Mouse (Mus musculus) gastrocnemius, postnatal 10 days (tissue): ENCODE data around the gene Asic5. TPM values are rescaled to one million over a fixed set of nuclear protein-coding genes. Genes with fewer than 3 reads are reported as not detected.

Experiments
- total RNA-seq, 2 experiments: library from RNA; stranded (reverse); gene quantifications; 2 replicates each; pipeline ENCODE4 v1.2.3; 2021

The Asic5 gene
- total RNA-seq, 2 experiments from 2014 or later = not detected

Other genes with a start within 250 kb of the Asic5 start
- 1 to 10 TPM; 5.2 to 7.7 TPM for gene Ctso, start 49.7 kb upstream of the Asic5 start, total RNA-seq
- gene Tdo2, start 6.1 kb upstream of the Asic5 start, total RNA-seq = not detected
- 10 to 100 TPM in 1 of 2 experiments, 1 to 10 TPM in 1; 8.6 to 10.6 TPM for gene Gucy1b1, start 92.4 kb downstream of the Asic5 start, total RNA-seq
- gene Gucy1a1, start 163.5 kb downstream of the Asic5 start, total RNA-seq = 10 to 100 TPM; 22.5 to 28.5 TPM